Mouse (Mus musculus) lung, postnatal 0 days (tissue): ENCODE data around the gene Csgalnact2. TPM values are rescaled to one million over a fixed set of nuclear protein-coding genes. Genes with fewer than 3 reads are reported as not detected.

ENCODE experiments used
- ATAC-seq: fragments of 200-750 bp; cut with Nextera tagmentation; 2 replicates; pipeline ENCODE4 v1.8.0; 2017; ENCODE audit warnings: moderate library complexity
- DNase-seq: peaks from one replicate; pipeline ENCODE4 v3.0.0-alpha.2; 2016; ENCODE audit warnings: low spot score
- H3K27ac ChIP-seq: fragments of 300-500 bp; sonication (generic); 2 replicates; pipeline ENCODE4 v1.5.1; 2014; ENCODE audit warnings: antibody characterized with exemption, mild to moderate bottlenecking, low read length, mixed read lengths
- H3K27me3 ChIP-seq: fragments of 300-500 bp; sonication (generic); replicated peaks from 2 replicates; pipeline ENCODE4 v1.6.1; 2014; ENCODE audit warnings: low read length, mixed read lengths; ENCODE audit not compliant: insufficient read depth
- H3K36me3 ChIP-seq: fragments of 300-500 bp; sonication (generic); 2 replicates; pipeline ENCODE4 v1.6.1; 2014; ENCODE audit warnings: low read length, mixed read lengths; ENCODE audit not compliant: insufficient read depth
- H3K4me1 ChIP-seq: fragments of 300-500 bp; sonication (generic); 2 replicates; pipeline ENCODE4 v1.6.1; 2014; ENCODE audit warnings: antibody characterized with exemption, low read depth, low read length, mixed read lengths; ENCODE audit not compliant: insufficient read depth
- H3K4me2 ChIP-seq: fragments of 300-500 bp; sonication (generic); replicated peaks from 2 replicates; pipeline ENCODE4 v1.6.1; 2014; ENCODE audit warnings: low read depth, mild to moderate bottlenecking, low read length, moderate library complexity, mixed read lengths
- H3K4me3 ChIP-seq: fragments of 300-500 bp; sonication (generic); 2 replicates; pipeline ENCODE4 v1.5.1; 2014; ENCODE audit warnings: low read depth, low read length
- H3K9ac ChIP-seq: fragments of 300-500 bp; sonication (generic); replicated peaks from 2 replicates; pipeline ENCODE4 v1.6.1; 2014; ENCODE audit warnings: low read depth, mild to moderate bottlenecking
- H3K9me3 ChIP-seq: fragments of 300-500 bp; sonication (generic); 2 replicates; pipeline ENCODE4 v1.6.1; 2016; ENCODE audit warnings: low read length, mixed read lengths
- CTCF ChIP-seq: IDR thresholded peaks from 2 replicates; pipeline ENCODE4 v1.5.1; 2016; ENCODE audit warnings: antibody characterized with exemption, mild to moderate bottlenecking
- EP300 ChIP-seq: IDR thresholded peaks from 2 replicates; pipeline ENCODE4 v1.6.1; 2016; ENCODE audit warnings: antibody characterized with exemption, mild to moderate bottlenecking, control low read depth
- WGBS: fragments of 180-500 bp; shearing (Covaris S2); extraction: QIAGEN DNeasy Blood & Tissue Kit; methylation state at CpG from one replicate; pipeline ENCODE4 v1.1.7; 2014; 5-methylcytosine and 5-hydroxymethylcytosine counted together
- polyA plus RNA-seq: library from polyadenylated mRNA; unstranded; fragments of >200 nt; fragmentation: Nextera tagmentation; extraction: Ambion mirVana; gene quantifications from 2 replicates; pipeline ENCODE4 v1.2.1, GENCODE M21; 2015

The Csgalnact2 gene
- polyA plus RNA-seq, 1 experiment from 2014 or later, result 36.6 TPM

GRCm38 (mm10) chr6:118179316-118180084 lies 40.6 kb upstream of the Csgalnact2 start:
- Histone ChIP-seq H3K4me2 (no peak overlapping the region), H3K27me3 (no peaks in the 10 kb centered on the region), H3K9me3 (no peaks in the 10 kb centered on the region), H3K4me3 (no peak overlapping the region), H3K27ac (no peak overlapping the region), H3K9ac (no peak overlapping the region), H3K36me3 (no peaks in the 10 kb centered on the region), H3K4me1 (no peaks in the 10 kb centered on the region)
- peak; percentile 93 for DNase-seq
- WGBS, result 55% methylated on average over 13 of the region's 13 CpGs
- ATAC-seq, result peak; percentile 92
- TF ChIP-seq CTCF (peak; percentile 99), EP300 (no peak)

- ATAC-seq (no peak), DNase-seq (no peak)
- Histone ChIP-seq H3K4me1 (no peaks in the 10 kb centered on the region), H3K4me2 (no peak overlapping the region), H3K36me3 (no peaks in the 10 kb centered on the region), H3K9ac (no peak overlapping the region), H3K9me3 (no peaks in the 10 kb centered on the region), H3K27ac (no peak overlapping the region), H3K27me3 (no peaks in the 10 kb centered on the region), H3K4me3 (no peak overlapping the region)
- WGBS, result 73% methylated on average over 5 of the region's 5 CpGs
- no peak for TF ChIP-seq EP300
Observed at GRCm38 (mm10) chr6:118173975-118174328, 35.0 kb upstream of the Csgalnact2 start.

- Histone ChIP-seq H3K27ac (no peak overlapping the region), H3K27me3 (no peaks in the 10 kb centered on the region), H3K4me1 (no peaks in the 10 kb centered on the region), H3K4me3 (no peak overlapping the region), H3K4me2 (no peak overlapping the region), H3K9ac (no peak overlapping the region), H3K36me3 (no peaks in the 10 kb centered on the region), H3K9me3 (no peaks in the 10 kb centered on the region)
- no peak for DNase-seq
- no peak for TF ChIP-seq EP300
- no peak for TF ChIP-seq CTCF
- no peak for ATAC-seq
- WGBS, result 89% methylated on average over 18 of the region's 18 CpGs
Observed at GRCm38 (mm10) chr6:118173251-118173974, 34.5 kb upstream of the Csgalnact2 start.

DNA sequence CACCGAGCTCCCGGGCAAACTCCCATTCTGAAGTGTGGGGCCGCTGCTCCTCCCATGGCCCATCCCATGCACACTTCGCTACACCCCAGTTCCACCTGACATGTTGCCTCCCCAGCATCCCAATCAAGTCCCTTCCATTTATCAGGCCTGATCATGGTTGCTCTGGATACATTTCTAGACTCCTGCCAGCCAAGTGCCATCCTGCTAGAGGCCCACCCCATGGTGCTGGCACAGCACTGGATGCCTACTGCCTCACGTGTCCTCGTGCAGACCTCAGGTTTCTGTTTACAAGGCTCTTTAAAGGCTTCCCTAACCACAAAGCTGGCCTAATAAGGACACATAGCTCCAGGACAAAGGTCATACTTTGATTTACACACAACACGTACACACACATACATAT lies 32.4 kb upstream of the Csgalnact2 start:
- TF ChIP-seq CTCF (no peak), EP300 (no peak)
- WGBS, result 84% methylated on average over 7 of the region's 7 CpGs
- peak; percentile 71; the same call in 1 of the 2 replicates for ATAC-seq

DNA sequence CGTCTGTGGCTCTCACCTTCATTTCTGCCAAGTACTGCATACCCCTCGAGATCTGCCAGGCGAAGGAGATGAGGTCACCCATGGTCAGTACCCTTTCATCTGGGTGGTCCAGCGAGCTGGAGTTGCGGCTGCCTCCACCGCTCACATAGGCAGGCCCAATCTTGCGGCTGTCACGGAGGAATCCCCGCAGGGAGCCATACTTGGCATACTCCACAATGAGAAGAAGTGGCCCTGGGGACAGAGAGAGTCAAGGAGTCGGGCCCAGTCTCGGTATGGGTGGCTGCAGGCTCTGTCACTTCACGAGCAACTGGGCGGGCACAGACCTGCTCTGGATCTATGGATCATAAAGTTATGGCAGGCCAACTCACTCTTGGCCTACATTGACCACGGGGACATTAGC lies 29.2 kb upstream of the Csgalnact2 start:
- Histone ChIP-seq H3K36me3 (no peaks in the 10 kb centered on the region), H3K9ac (no peak overlapping the region), H3K27me3 (no peaks in the 10 kb centered on the region), H3K27ac (no peak overlapping the region), H3K4me3 (no peak overlapping the region), H3K4me1 (no peaks in the 10 kb centered on the region), H3K9me3 (no peaks in the 10 kb centered on the region), H3K4me2 (no peak overlapping the region)
- no peak for ATAC-seq
- 79% methylated on average over 14 of the region's 14 CpGs for WGBS
- no peak for DNase-seq
- TF ChIP-seq EP300, result no peak
- TF ChIP-seq CTCF, result no peak

More for the DNA sequence above, 32.4 kb upstream of the Csgalnact2 start:
- Histone ChIP-seq H3K27me3 (no peaks in the 10 kb centered on the region), H3K27ac (peak overlapping the region; percentile 7; the same call in 1 of the 2 replicates), H3K9ac (no peak overlapping the region), H3K4me2 (no peak overlapping the region), H3K4me3 (no peak overlapping the region), H3K4me1 (no peaks in the 10 kb centered on the region), H3K9me3 (no peaks in the 10 kb centered on the region), H3K36me3 (no peaks in the 10 kb centered on the region)
- DNase-seq, result peak; percentile 19

GRCm38 (mm10) chr6:118167013-118167412 lies 28.1 kb upstream of the Csgalnact2 start:
- DNase-seq (no peak), ATAC-seq (no peak)
- 70% methylated on average over 9 of the region's 9 CpGs for WGBS
- H3K36me3 ChIP-seq, result no peaks in the 10 kb centered on the region
- no peak overlapping the region for H3K4me2 ChIP-seq
- no peaks in the 10 kb centered on the region for H3K4me1 ChIP-seq
- no peaks in the 10 kb centered on the region for H3K27me3 ChIP-seq
- H3K4me3 ChIP-seq, result no peak overlapping the region
- TF ChIP-seq CTCF, result no peak
- no peak for TF ChIP-seq EP300
- no peak overlapping the region for H3K27ac ChIP-seq
- no peaks in the 10 kb centered on the region for H3K9me3 ChIP-seq
- H3K9ac ChIP-seq, result no peak overlapping the region
